Mouse (Mus musculus) neural tube, embryonic 15.5 days (tissue): ENCODE measurements around the gene Etv6. TPM values are rescaled to one million over a fixed set of nuclear protein-coding genes. Genes with fewer than 3 reads are reported as not detected.

ENCODE experiments used
- ATAC-seq: fragments of 200-750 bp; cut with Nextera tagmentation; 2 replicates; pipeline ENCODE4 v1.8.0; 2017; ENCODE audit warnings: mild to moderate bottlenecking, moderate TSS enrichment, moderate library complexity; ENCODE audit not compliant: low FRiP score
- H3K27ac ChIP-seq: fragments of 300-500 bp; sonication (generic); replicated peaks from 2 replicates; pipeline ENCODE4 v1.5.1; 2015; ENCODE audit warnings: mild to moderate bottlenecking, inconsistent platforms
- H3K27me3 ChIP-seq: fragments of 300-500 bp; sonication (generic); replicated peaks from 2 replicates; pipeline ENCODE4 v1.6.1; 2015; ENCODE audit warnings: inconsistent platforms
- H3K36me3 ChIP-seq: fragments of 300-500 bp; sonication (generic); 2 replicates; pipeline ENCODE4 v1.6.1; 2015; ENCODE audit warnings: inconsistent platforms
- H3K4me1 ChIP-seq: fragments of 300-500 bp; sonication (generic); 2 replicates; pipeline ENCODE4 v1.6.1; 2015; ENCODE audit warnings: inconsistent platforms
- H3K4me2 ChIP-seq: fragments of 300-500 bp; sonication (generic); 2 replicates; pipeline ENCODE4 v1.6.1; 2015; ENCODE audit warnings: inconsistent platforms, mild to moderate bottlenecking, moderate library complexity
- H3K4me3 ChIP-seq: fragments of 300-500 bp; sonication (generic); replicated peaks from 2 replicates; pipeline ENCODE4 v1.5.1; 2015; ENCODE audit warnings: mild to moderate bottlenecking, inconsistent platforms
- H3K9ac ChIP-seq: fragments of 300-500 bp; sonication (generic); replicated peaks from 2 replicates; pipeline ENCODE4 v1.6.1; 2015; ENCODE audit warnings: mild to moderate bottlenecking, inconsistent platforms
- H3K9me3 ChIP-seq: fragments of 300-500 bp; sonication (generic); replicated peaks from 2 replicates; pipeline ENCODE4 v1.6.1; 2016; ENCODE audit warnings: inconsistent platforms
- WGBS: fragments of 180-500 bp; shearing (Covaris S2); methylation state at CpG from one replicate; pipeline ENCODE4 v1.1.7; 2015; ENCODE audit warnings: mixed read lengths; 5-methylcytosine and 5-hydroxymethylcytosine counted together
- polyA plus RNA-seq: library from polyadenylated mRNA; unstranded; fragments of >200 nt; fragmentation: Nextera tagmentation; extraction: Ambion mirVana; gene quantifications from 2 replicates; pipeline ENCODE4 v1.2.1, GENCODE M21; 2015

Etv6 gene
- polyA plus RNA-seq, 1 experiment from 2014 or later: 5.8 TPM

DNA sequence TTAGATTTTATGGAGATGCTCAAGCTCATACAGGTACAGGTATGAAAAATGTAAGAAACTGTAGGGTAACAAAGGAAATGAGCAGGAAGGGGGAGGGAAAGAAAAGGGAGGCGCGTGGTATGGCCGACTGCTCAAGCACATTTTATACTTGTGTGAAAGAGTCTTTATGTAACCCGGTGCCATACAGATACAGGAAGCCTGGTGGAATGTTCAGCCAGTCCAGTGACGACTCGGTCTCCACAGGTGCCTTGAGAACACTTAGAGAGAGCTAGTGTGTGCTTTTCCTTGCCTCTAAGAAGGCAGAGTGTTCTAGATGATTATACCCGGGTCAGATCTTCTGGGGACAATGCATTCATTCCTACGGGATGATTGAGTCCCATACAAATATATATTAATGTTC is 215.9 kb downstream of the Etv6 start:
- 0 out of 2 replicates have a peak, but pooled peaks cover 5% of the 10 kb centered on the region for H3K36me3 ChIP-seq
- no peak overlapping the region for H3K4me2 ChIP-seq
- H3K9ac ChIP-seq: no peak overlapping the region
- no peaks in the 10 kb centered on the region for H3K9me3 ChIP-seq
- H3K27me3 ChIP-seq: no peaks in the 10 kb centered on the region
- no peak for ATAC-seq
- H3K4me3 ChIP-seq: no peak overlapping the region
- 0 out of 2 replicates have a peak, but pooled peaks cover 3% of the 10 kb centered on the region for H3K4me1 ChIP-seq
- 92% methylated on average over 8 of the region's 8 CpGs for WGBS
- H3K27ac ChIP-seq: no peak overlapping the region

DNA sequence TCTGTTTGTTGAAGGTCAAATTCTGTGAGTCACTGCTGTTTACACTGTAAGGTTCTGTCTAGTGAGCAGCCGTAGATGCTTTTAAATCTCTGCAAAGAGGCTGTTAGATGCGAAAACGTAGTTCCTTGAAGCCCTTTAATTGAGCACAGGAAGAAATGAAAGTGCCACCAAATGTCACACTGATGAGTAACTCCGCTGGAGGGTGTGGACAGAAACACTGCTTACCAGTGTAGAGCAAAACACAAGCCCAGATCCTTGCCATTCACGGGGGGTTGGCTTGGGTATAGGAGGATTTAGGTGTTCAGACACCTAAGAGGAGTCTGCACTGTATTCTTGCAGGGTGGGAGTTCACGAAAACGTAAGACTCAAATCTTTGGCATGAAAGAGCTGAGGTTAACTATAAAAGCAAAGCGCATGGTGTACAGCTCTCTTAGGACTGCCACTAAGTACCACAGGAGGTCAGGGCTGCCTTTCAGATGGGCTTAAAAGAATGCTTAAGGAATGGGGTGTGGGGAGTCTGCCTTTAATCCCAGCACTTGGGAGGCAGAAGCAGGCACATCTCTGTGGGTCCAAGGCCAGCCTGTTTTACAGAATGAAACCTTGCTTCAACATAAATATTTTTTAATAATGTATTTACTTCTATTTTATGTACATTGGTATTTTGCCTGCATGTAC is 216.7 kb downstream of the Etv6 start:
- H3K4me2 ChIP-seq: no peak overlapping the region
- H3K9me3 ChIP-seq: no peaks in the 10 kb centered on the region
- H3K4me1 ChIP-seq: 0 out of 2 replicates have a peak, but pooled peaks cover 3% of the 10 kb centered on the region
- no peaks in the 10 kb centered on the region for H3K27me3 ChIP-seq
- ATAC-seq: no peak
- H3K36me3 ChIP-seq: 0 out of 2 replicates have a peak, but pooled peaks cover 5% of the 10 kb centered on the region
- no peak overlapping the region for H3K9ac ChIP-seq
- H3K27ac ChIP-seq: no peak overlapping the region
- H3K4me3 ChIP-seq: no peak overlapping the region
- 95% methylated on average over 8 of the region's 8 CpGs for WGBS

GRCm38 (mm10) chr6:134256369-134256768 is 220.9 kb downstream of the Etv6 start:
- 0 out of 2 replicates have a peak, but pooled peaks cover 3% of the 10 kb centered on the region for H3K36me3 ChIP-seq
- no peak overlapping the region for H3K4me3 ChIP-seq
- no peak overlapping the region for H3K9ac ChIP-seq
- H3K27ac ChIP-seq: no peak overlapping the region
- no peak overlapping the region for H3K4me2 ChIP-seq
- no peaks in the 10 kb centered on the region for H3K9me3 ChIP-seq
- H3K4me1 ChIP-seq: no peaks in the 10 kb centered on the region
- no peaks in the 10 kb centered on the region for H3K27me3 ChIP-seq
- WGBS: 95% methylated on average over 3 of the region's 3 CpGs
- ATAC-seq: no peak

GRCm38 (mm10) chr6:134259913-134260312 is 224.4 kb downstream of the Etv6 start:
- no peaks in the 10 kb centered on the region for H3K4me1 ChIP-seq
- no peak overlapping the region for H3K27ac ChIP-seq
- H3K36me3 ChIP-seq: peaks cover 19% of the 10 kb centered on the region
- ATAC-seq: no peak
- no peak overlapping the region for H3K9ac ChIP-seq
- no peaks in the 10 kb centered on the region for H3K27me3 ChIP-seq
- no peak overlapping the region for H3K4me3 ChIP-seq
- WGBS: 92% methylated on average over 8 of the region's 8 CpGs
- H3K4me2 ChIP-seq: no peak overlapping the region
- H3K9me3 ChIP-seq: no peaks in the 10 kb centered on the region

GRCm38 (mm10) chr6:134261904-134262303 is 226.4 kb downstream of the Etv6 start:
- no peak overlapping the region for H3K4me2 ChIP-seq
- peaks cover 22% of the 10 kb centered on the region for H3K36me3 ChIP-seq
- H3K27ac ChIP-seq: no peak overlapping the region
- no peak for ATAC-seq
- H3K9me3 ChIP-seq: no peaks in the 10 kb centered on the region
- 87% methylated on average over 3 of the region's 3 CpGs for WGBS
- no peak overlapping the region for H3K9ac ChIP-seq
- no peaks in the 10 kb centered on the region for H3K27me3 ChIP-seq
- H3K4me3 ChIP-seq: no peak overlapping the region
- no peaks in the 10 kb centered on the region for H3K4me1 ChIP-seq

- Histone ChIP-seq H3K27ac (no peak overlapping the region), H3K9ac (no peak overlapping the region)
Observed at GRCm38 (mm10) chr6:134262383-134262782, 226.9 kb downstream of the Etv6 start.

GRCm38 (mm10) chr6:134262911-134263607 is 227.6 kb downstream of the Etv6 start:
- H3K36me3 ChIP-seq: peaks cover 23% of the 10 kb centered on the region

More at GRCm38 (mm10) chr6:134262383-134262782, 226.9 kb downstream of the Etv6 start:
- ATAC-seq: no peak
- H3K4me1 ChIP-seq: no peaks in the 10 kb centered on the region
- WGBS: 94% methylated on average over 4 of the region's 4 CpGs
- H3K4me3 ChIP-seq: no peak overlapping the region
- no peaks in the 10 kb centered on the region for H3K27me3 ChIP-seq
- peaks cover 26% of the 10 kb centered on the region for H3K36me3 ChIP-seq
- no peaks in the 10 kb centered on the region for H3K9me3 ChIP-seq
- no peak overlapping the region for H3K4me2 ChIP-seq

DNA sequence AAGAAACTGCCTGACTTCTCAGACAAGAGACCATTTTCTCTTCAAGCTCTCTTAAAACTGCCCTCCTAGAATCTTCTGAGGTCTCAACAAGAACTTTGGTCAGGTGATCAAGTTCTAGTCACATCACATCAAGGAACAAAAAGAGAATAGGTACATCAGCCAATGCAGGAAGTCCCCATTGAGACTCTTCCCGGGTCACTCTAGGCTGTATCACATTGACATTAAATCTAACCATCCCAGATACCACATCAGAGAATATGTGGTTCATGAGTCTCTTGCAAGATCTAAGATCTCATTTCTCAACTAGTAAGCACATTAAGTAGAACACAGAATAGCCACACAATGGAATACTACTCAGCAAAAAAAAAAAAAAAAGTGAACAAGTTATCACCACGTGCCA is 238.4 kb downstream of the Etv6 start:
- Histone ChIP-seq H3K27ac (no peak overlapping the region), H3K4me3 (no peak overlapping the region), H3K9me3 (no peaks in the 10 kb centered on the region), H3K9ac (no peak overlapping the region), H3K36me3 (no peaks in the 10 kb centered on the region), H3K4me1 (no peaks in the 10 kb centered on the region), H3K27me3 (no peaks in the 10 kb centered on the region), H3K4me2 (no peak overlapping the region)
- WGBS: 91% methylated on average over 2 of the region's 2 CpGs
- no peak for ATAC-seq

More at GRCm38 (mm10) chr6:134262911-134263607, 227.6 kb downstream of the Etv6 start:
- Histone ChIP-seq H3K4me2 (no peak overlapping the region), H3K4me3 (no peak overlapping the region), H3K9me3 (no peaks in the 10 kb centered on the region), H3K27ac (no peak overlapping the region), H3K4me1 (no peaks in the 10 kb centered on the region), H3K9ac (no peak overlapping the region), H3K27me3 (no peaks in the 10 kb centered on the region)
- WGBS: 64% methylated on average over 6 of the region's 6 CpGs
- ATAC-seq: no peak

GRCm38 (mm10) chr6:134276954-134277353 is 241.5 kb downstream of the Etv6 start:
- no peak overlapping the region for H3K9ac ChIP-seq
- WGBS: 88% methylated on average over 2 of the region's 2 CpGs
- no peak for ATAC-seq
- H3K9me3 ChIP-seq: no peaks in the 10 kb centered on the region
- H3K4me1 ChIP-seq: no peaks in the 10 kb centered on the region
- H3K27ac ChIP-seq: no peak overlapping the region
- no peak overlapping the region for H3K4me3 ChIP-seq
- no peaks in the 10 kb centered on the region for H3K27me3 ChIP-seq
- H3K36me3 ChIP-seq: no peaks in the 10 kb centered on the region
- H3K4me2 ChIP-seq: no peak overlapping the region

GRCm38 (mm10) chr6:134282095-134282494 is 246.6 kb downstream of the Etv6 start:
- no peaks in the 10 kb centered on the region for H3K9me3 ChIP-seq
- H3K4me2 ChIP-seq: no peak overlapping the region
- no peaks in the 10 kb centered on the region for H3K36me3 ChIP-seq
- no peaks in the 10 kb centered on the region for H3K4me1 ChIP-seq
- H3K27ac ChIP-seq: no peak overlapping the region
- H3K9ac ChIP-seq: no peak overlapping the region
- no peak for ATAC-seq
- no peaks in the 10 kb centered on the region for H3K27me3 ChIP-seq
- H3K4me3 ChIP-seq: no peak overlapping the region
- WGBS: 81% methylated on average over 3 of the region's 3 CpGs

GRCm38 (mm10) chr6:134291823-134292222 is 256.3 kb downstream of the Etv6 start:
- no peak overlapping the region for H3K4me2 ChIP-seq
- no peak overlapping the region for H3K27ac ChIP-seq
- no peaks in the 10 kb centered on the region for H3K9me3 ChIP-seq
- H3K9ac ChIP-seq: no peak overlapping the region
- H3K4me1 ChIP-seq: no peaks in the 10 kb centered on the region
- H3K36me3 ChIP-seq: no peaks in the 10 kb centered on the region
- H3K4me3 ChIP-seq: no peak overlapping the region
- no peak for ATAC-seq
- no peaks in the 10 kb centered on the region for H3K27me3 ChIP-seq
- WGBS: 90% methylated on average over 3 of the region's 3 CpGs

DNA sequence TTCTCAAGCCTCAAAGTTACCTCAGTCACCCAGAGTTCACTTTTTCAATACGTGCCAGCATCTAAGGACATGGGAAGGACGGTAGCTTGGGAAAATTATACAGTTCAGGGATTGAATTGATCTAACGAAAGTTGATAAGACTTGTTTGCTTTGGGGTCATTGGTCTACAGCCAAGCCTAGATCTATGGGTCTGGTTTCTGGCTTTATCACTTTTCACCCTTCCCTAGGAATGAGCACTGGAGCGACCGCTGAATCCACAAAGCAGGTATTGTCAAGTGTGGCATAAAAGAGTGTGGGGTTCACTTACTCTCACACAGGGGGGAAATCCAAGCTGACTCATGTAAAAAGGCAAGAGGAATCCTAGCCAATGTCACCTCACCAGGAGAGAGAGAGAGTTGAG is 256.9 kb downstream of the Etv6 start:
- H3K9ac ChIP-seq: no peak overlapping the region
- WGBS: 87% methylated on average over 5 of the region's 5 CpGs
- H3K9me3 ChIP-seq: no peaks in the 10 kb centered on the region
- no peak overlapping the region for H3K4me3 ChIP-seq
- H3K27ac ChIP-seq: no peak overlapping the region
- no peaks in the 10 kb centered on the region for H3K4me1 ChIP-seq
- no peaks in the 10 kb centered on the region for H3K36me3 ChIP-seq
- H3K27me3 ChIP-seq: no peaks in the 10 kb centered on the region
- ATAC-seq: no peak
- H3K4me2 ChIP-seq: no peak overlapping the region
